Mouse (Mus musculus): ENCODE measurements around the gene Kank1.

GRCm38 (mm10) chr19:25243566-25243965, 6.8 kb downstream of the Kank1 start:
- TF ChIP-seq CTCF (IDR thresholded peaks at IDR 0.05; ENCODE audit: low read depth, low read length) (no peak), POLR2A (IDR thresholded peaks at IDR 0.05; ENCODE audit: borderline replicate concordance, low read depth, low read length) (no peak)

All from bone marrow macrophage, adult 2 months (primary cell).